Mouse (Mus musculus): ENCODE measurements around the gene Adipor2. TPM values are rescaled to one million over a fixed set of nuclear protein-coding genes. Genes with fewer than 3 reads are reported as not detected.
"Not testable (repeated sequence)": the region's sequence is repeated elsewhere in the genome, so short reads cannot be mapped to it uniquely, and the experiment has no call there.

Gene Adipor2
- polyA plus RNA-seq, 1 experiment from 2014 or later = 45.5 TPM

DNA sequence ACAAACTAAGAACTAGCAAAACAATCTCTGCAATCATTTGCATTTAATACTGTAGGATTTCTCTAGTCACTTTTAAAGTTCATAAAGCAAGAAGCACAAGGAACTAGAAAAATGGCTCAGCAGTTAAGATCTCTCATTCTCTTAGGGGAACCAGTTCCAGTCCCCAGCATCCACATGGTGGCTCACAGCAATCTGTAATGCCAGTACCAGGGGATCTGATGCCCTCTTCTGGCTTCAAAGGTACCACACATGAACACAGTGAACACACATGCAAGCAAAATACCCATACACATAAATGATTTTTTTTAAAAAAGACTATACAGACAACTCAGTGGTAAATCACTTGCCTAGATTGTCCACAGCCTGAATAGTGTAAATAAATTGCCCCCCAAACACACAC lies 45.9 kb downstream of the Adipor2 start:
- Histone ChIP-seq H3K9me3 (replicated peaks; ENCODE audit: control insufficient read depth, low read length) (no peaks in the 10 kb centered on the region), H3K4me1 (ENCODE audit: control insufficient read depth, insufficient read depth, low read length) (peaks cover under 1% of the 10 kb centered on the region; the same call in 1 of the 2 replicates), H3K9ac (ENCODE audit: low read length) (no peak overlapping the region), H3K27ac (ENCODE audit: low read length) (no peak overlapping the region), H3K4me2 (ENCODE audit: low read depth, low read length) (no peak overlapping the region), H3K27me3 (ENCODE audit: control insufficient read depth, insufficient read depth, low read length) (no peaks in the 10 kb centered on the region), H3K4me3 (replicated peaks; ENCODE audit: low read length) (no peak overlapping the region), H3K36me3 (ENCODE audit: control insufficient read depth, insufficient read depth, low read length) (no peaks in the 10 kb centered on the region)
- no peak for ATAC-seq (ENCODE audit: insufficient read depth, low FRiP score)

- 76% methylated on average over 2 of the region's 2 CpGs for WGBS
- 0 out of 2 replicates have a peak, but pooled peaks cover 8% of the 10 kb centered on the region for H3K36me3 ChIP-seq (ENCODE audit: control insufficient read depth, insufficient read depth, low read length)
- no peak overlapping the region for H3K4me3 ChIP-seq (replicated peaks; ENCODE audit: low read length)
- H3K27ac ChIP-seq (ENCODE audit: low read length) = no peak overlapping the region
- H3K9ac ChIP-seq (ENCODE audit: low read length) = no peak overlapping the region
- H3K9me3 ChIP-seq (replicated peaks; ENCODE audit: control insufficient read depth, low read length) = no peaks in the 10 kb centered on the region
- H3K4me2 ChIP-seq (ENCODE audit: low read depth, low read length) = no peak overlapping the region
- no peaks in the 10 kb centered on the region for H3K4me1 ChIP-seq (ENCODE audit: control insufficient read depth, insufficient read depth, low read length)
- ATAC-seq (ENCODE audit: insufficient read depth, low FRiP score) = no peak
- no peaks in the 10 kb centered on the region for H3K27me3 ChIP-seq (ENCODE audit: control insufficient read depth, insufficient read depth, low read length)
These were observed 50.1 kb downstream of the Adipor2 start for GRCm38 (mm10) chr6:119367382-119367781.

DNA sequence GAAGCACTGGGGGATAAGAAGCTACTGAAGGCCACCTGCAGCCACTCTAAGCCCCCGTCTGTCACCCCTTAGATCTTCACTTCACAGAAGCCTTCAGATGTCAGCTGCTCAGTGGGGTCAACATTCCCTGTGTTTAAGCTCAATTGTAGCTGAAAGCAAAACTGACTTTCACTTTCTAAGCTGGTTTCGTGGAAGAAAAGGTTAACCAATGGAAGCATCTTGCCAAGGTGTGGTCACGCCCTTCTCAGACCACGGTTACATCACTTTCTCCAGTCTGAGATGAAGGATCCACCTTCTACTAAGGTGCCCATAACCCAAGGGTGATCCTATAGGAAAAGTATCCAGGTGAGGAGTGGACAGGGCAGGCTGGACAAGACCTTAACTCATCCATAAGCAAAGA lies 50.7 kb downstream of the Adipor2 start:
- WGBS = 75% methylated on average over 2 of the region's 4 CpGs
- not testable (repeated sequence) for H3K36me3 ChIP-seq (ENCODE audit: control insufficient read depth, insufficient read depth, low read length); ATAC-seq (ENCODE audit: insufficient read depth, low FRiP score)

DNA sequence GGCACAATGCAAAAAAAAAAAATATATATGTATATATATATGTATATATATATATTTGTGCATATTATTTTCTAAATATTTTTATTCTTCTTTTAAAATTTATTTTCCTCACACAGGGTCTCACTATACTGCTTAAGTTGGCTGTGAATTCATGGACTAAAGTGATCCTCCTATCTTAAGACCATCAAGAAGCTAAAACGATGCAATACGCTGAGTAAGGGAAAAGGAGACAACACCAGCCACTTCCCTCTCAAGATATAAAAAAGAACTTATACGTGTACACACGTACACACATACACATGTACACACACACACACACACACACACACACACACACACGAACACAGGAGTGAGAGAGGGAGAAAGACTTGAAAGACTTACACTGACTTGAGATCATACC lies 53.9 kb downstream of the Adipor2 start:
- 92% methylated on average over 5 of the region's 5 CpGs for WGBS
- ATAC-seq (ENCODE audit: insufficient read depth, low FRiP score) = no peak
- no peaks in the 10 kb centered on the region for H3K4me1 ChIP-seq (ENCODE audit: control insufficient read depth, insufficient read depth, low read length)
- H3K9me3 ChIP-seq (replicated peaks; ENCODE audit: control insufficient read depth, low read length) = no peaks in the 10 kb centered on the region
- no peak overlapping the region for H3K27ac ChIP-seq (ENCODE audit: low read length)
- no peak overlapping the region for H3K4me3 ChIP-seq (replicated peaks; ENCODE audit: low read length)
- H3K36me3 ChIP-seq (ENCODE audit: control insufficient read depth, insufficient read depth, low read length) = peaks cover 17% of the 10 kb centered on the region
- no peak overlapping the region for H3K4me2 ChIP-seq (ENCODE audit: low read depth, low read length)
- no peaks in the 10 kb centered on the region for H3K27me3 ChIP-seq (ENCODE audit: control insufficient read depth, insufficient read depth, low read length)
- H3K9ac ChIP-seq (ENCODE audit: low read length) = no peak overlapping the region

More for the DNA sequence above, 50.7 kb downstream of the Adipor2 start:
- not testable (repeated sequence) for H3K9me3 ChIP-seq (replicated peaks; ENCODE audit: control insufficient read depth, low read length); H3K4me1 ChIP-seq (ENCODE audit: control insufficient read depth, insufficient read depth, low read length); H3K27ac ChIP-seq (ENCODE audit: low read length); H3K4me3 ChIP-seq (replicated peaks; ENCODE audit: low read length); H3K4me2 ChIP-seq (ENCODE audit: low read depth, low read length); H3K27me3 ChIP-seq (ENCODE audit: control insufficient read depth, insufficient read depth, low read length); H3K9ac ChIP-seq (ENCODE audit: low read length)

DNA sequence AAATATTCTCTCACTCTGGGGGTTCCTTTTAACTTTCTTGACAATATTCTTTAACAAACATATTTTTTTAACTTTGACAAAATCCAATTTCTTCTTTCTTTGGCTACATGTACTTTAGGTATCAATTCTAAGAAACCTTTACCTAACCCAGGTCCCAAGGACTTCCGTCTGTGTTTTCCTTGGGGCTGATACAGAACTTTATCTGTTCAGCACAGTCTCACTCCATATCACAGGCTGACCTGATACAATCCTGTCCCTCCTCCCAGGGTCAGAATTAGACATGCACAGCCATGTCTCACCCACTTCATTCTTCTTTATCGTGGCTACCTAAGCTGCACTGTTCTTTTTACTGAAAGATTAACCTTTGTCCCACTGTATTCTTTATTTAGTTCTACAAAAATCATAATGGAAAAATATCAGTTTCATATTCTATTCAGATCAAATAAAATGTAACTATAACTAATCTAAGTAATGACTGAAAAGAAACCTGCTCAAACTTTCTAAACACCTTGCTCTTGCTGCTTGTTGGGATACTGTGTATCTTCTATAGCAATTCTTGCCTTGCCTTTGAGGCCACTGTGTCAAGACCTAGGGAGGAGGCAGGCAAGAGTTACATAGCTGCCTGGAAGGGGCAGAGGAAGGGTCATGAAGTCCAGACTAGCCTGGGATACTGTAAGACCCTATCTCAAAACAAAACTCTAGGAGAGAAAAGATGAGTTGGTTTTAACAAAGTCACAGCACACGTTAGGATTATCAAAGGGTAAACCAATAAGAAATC lies 56.4 kb downstream of the Adipor2 start:
- Histone ChIP-seq H3K36me3 (ENCODE audit: control insufficient read depth, insufficient read depth, low read length) (peaks cover 32% of the 10 kb centered on the region), H3K27me3 (ENCODE audit: control insufficient read depth, insufficient read depth, low read length) (no peaks in the 10 kb centered on the region), H3K4me3 (replicated peaks; ENCODE audit: low read length) (no peak overlapping the region), H3K9me3 (replicated peaks; ENCODE audit: control insufficient read depth, low read length) (no peaks in the 10 kb centered on the region), H3K9ac (ENCODE audit: low read length) (no peak overlapping the region), H3K4me1 (ENCODE audit: control insufficient read depth, insufficient read depth, low read length) (no peaks in the 10 kb centered on the region), H3K4me2 (ENCODE audit: low read depth, low read length) (no peak overlapping the region), H3K27ac (ENCODE audit: low read length) (no peak overlapping the region)
- no peak for ATAC-seq (ENCODE audit: insufficient read depth, low FRiP score)
- WGBS = 81% methylated on average over 3 of the region's 3 CpGs

DNA sequence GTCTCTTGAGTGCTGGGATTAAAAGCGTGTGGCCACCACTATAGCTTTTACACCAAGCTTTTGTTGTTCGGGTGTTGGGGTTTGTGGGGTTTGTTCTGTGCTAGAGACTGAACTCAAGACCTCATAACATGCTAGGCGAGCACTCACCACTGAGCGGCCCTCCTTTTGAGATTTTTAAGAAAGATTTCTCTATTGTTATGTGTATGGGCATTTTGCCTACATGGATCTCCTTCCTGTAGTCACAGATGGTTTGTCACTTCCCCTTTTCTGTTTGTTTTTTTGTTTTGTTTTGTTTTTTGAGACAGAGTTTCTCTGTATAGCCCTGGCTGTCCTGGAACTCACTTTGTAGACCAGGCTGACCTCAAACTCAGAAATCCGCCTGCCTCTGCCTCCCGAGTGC lies 57.3 kb downstream of the Adipor2 start:
- H3K9me3 ChIP-seq (replicated peaks; ENCODE audit: control insufficient read depth, low read length); H3K9ac ChIP-seq (ENCODE audit: low read length); H3K27ac ChIP-seq (ENCODE audit: low read length); H3K4me2 ChIP-seq (ENCODE audit: low read depth, low read length); H3K27me3 ChIP-seq (ENCODE audit: control insufficient read depth, insufficient read depth, low read length); ATAC-seq (ENCODE audit: insufficient read depth, low FRiP score); H3K4me1 ChIP-seq (ENCODE audit: control insufficient read depth, insufficient read depth, low read length); H3K4me3 ChIP-seq (replicated peaks; ENCODE audit: low read length): not testable (repeated sequence)
- peaks cover 32% of the 10 kb centered on the region for H3K36me3 ChIP-seq (ENCODE audit: control insufficient read depth, insufficient read depth, low read length)
- 89% methylated on average over 6 of the region's 6 CpGs for WGBS

DNA sequence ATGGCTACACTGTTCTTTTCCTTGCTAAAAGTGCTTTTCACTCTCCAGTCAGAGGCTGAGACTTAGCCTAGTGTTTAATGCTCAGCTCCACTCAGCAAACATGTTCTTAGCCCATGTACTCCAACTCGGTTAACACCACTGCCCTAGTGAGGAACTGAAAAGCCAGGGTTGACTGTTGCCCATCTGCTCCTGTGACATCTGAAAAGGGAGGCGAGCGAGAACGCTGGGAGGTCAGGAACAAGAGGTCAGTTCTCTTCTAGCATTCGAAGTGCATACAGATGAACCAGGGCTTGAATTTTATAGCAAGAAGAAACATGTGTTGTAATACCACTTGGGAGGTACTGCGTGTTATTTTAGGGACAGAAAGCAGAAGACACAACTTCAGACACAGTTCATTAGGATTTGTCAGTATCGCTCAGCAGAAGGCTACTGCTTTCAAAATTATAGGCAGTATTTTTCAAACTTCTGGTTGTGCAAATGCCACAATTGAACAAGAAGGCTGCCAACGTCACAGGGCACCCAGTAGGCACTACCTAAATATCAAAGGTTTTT lies 59.4 kb downstream of the Adipor2 start:
- no peaks in the 10 kb centered on the region for H3K9me3 ChIP-seq (replicated peaks; ENCODE audit: control insufficient read depth, low read length)
- peaks cover 27% of the 10 kb centered on the region for H3K36me3 ChIP-seq (ENCODE audit: control insufficient read depth, insufficient read depth, low read length)
- no peak overlapping the region for H3K4me2 ChIP-seq (ENCODE audit: low read depth, low read length)
- WGBS = 90% methylated on average over 8 of the region's 8 CpGs
- no peak overlapping the region for H3K9ac ChIP-seq (ENCODE audit: low read length)
- H3K27ac ChIP-seq (ENCODE audit: low read length) = no peak overlapping the region
- H3K4me3 ChIP-seq (replicated peaks; ENCODE audit: low read length) = no peak overlapping the region
- ATAC-seq (ENCODE audit: insufficient read depth, low FRiP score) = no peak
- no peaks in the 10 kb centered on the region for H3K27me3 ChIP-seq (ENCODE audit: control insufficient read depth, insufficient read depth, low read length)
- H3K4me1 ChIP-seq (ENCODE audit: control insufficient read depth, insufficient read depth, low read length) = no peaks in the 10 kb centered on the region

GRCm38 (mm10) chr6:119352501-119352900 lies 65.0 kb downstream of the Adipor2 start:
- 76% methylated on average over 6 of the region's 6 CpGs for WGBS
- no peak overlapping the region for H3K4me2 ChIP-seq (ENCODE audit: low read depth, low read length)
- ATAC-seq (ENCODE audit: insufficient read depth, low FRiP score) = no peak
- no peaks in the 10 kb centered on the region for H3K27me3 ChIP-seq (ENCODE audit: control insufficient read depth, insufficient read depth, low read length)
- H3K4me1 ChIP-seq (ENCODE audit: control insufficient read depth, insufficient read depth, low read length) = no peaks in the 10 kb centered on the region
- no peak overlapping the region for H3K4me3 ChIP-seq (replicated peaks; ENCODE audit: low read length)
- no peak overlapping the region for H3K27ac ChIP-seq (ENCODE audit: low read length)
- no peaks in the 10 kb centered on the region for H3K9me3 ChIP-seq (replicated peaks; ENCODE audit: control insufficient read depth, low read length)
- H3K36me3 ChIP-seq (ENCODE audit: control insufficient read depth, insufficient read depth, low read length) = peaks cover 6% of the 10 kb centered on the region
- no peak overlapping the region for H3K9ac ChIP-seq (ENCODE audit: low read length)

- ATAC-seq (ENCODE audit: insufficient read depth, low FRiP score) = no peak
- Histone ChIP-seq H3K27me3 (ENCODE audit: control insufficient read depth, insufficient read depth, low read length) (no peaks in the 10 kb centered on the region), H3K4me1 (ENCODE audit: control insufficient read depth, insufficient read depth, low read length) (no peaks in the 10 kb centered on the region), H3K9ac (ENCODE audit: low read length) (no peak overlapping the region), H3K9me3 (replicated peaks; ENCODE audit: control insufficient read depth, low read length) (no peaks in the 10 kb centered on the region), H3K4me2 (ENCODE audit: low read depth, low read length) (no peak overlapping the region), H3K36me3 (ENCODE audit: control insufficient read depth, insufficient read depth, low read length) (peaks cover under 1% of the 10 kb centered on the region; the same call in 1 of the 2 replicates), H3K27ac (ENCODE audit: low read length) (no peak overlapping the region), H3K4me3 (replicated peaks; ENCODE audit: low read length) (no peak overlapping the region)
- 78% methylated on average over 8 of the region's 8 CpGs for WGBS
These were observed 65.8 kb downstream of the Adipor2 start for GRCm38 (mm10) chr6:119351656-119352055.
